Mouse (Mus musculus) forebrain, embryonic 12.5 days (tissue): Measurements from ENCODE around the gene BC034090. TPM values are rescaled to one million over a fixed set of nuclear protein-coding genes. Genes with fewer than 3 reads are reported as not detected.

ENCODE experiments used
- ATAC-seq: fragments of 200-750 bp; cut with Nextera tagmentation; 2 replicates; pipeline ENCODE4 v1.8.0; 2017; ENCODE audit warnings: moderate TSS enrichment; ENCODE audit not compliant: low FRiP score
- H3K27ac ChIP-seq: fragments of 300-500 bp; sonication (generic); 2 replicates; pipeline ENCODE4 v1.5.1; 2016; ENCODE audit warnings: mild to moderate bottlenecking
- H3K27me3 ChIP-seq: fragments of 300-500 bp; sonication (generic); 2 replicates; pipeline ENCODE4 v1.6.1; 2016; ENCODE audit warnings: mild to moderate bottlenecking
- H3K36me3 ChIP-seq: fragments of 300-500 bp; sonication (generic); replicated peaks from 2 replicates; pipeline ENCODE4 v1.6.1; 2016; ENCODE audit warnings: mild to moderate bottlenecking
- H3K4me1 ChIP-seq: fragments of 300-500 bp; sonication (generic); 2 replicates; pipeline ENCODE4 v1.6.1; 2016
- H3K4me2 ChIP-seq: fragments of 300-500 bp; sonication (generic); 2 replicates; pipeline ENCODE4 v1.6.1; 2016; ENCODE audit warnings: mild to moderate bottlenecking, moderate library complexity
- H3K4me3 ChIP-seq: fragments of 300-500 bp; sonication (generic); replicated peaks from 2 replicates; pipeline ENCODE4 v1.5.1; 2016; ENCODE audit warnings: mild to moderate bottlenecking
- H3K9ac ChIP-seq: fragments of 300-500 bp; sonication (generic); 2 replicates; pipeline ENCODE4 v1.6.1; 2016; ENCODE audit warnings: mild to moderate bottlenecking
- H3K9me3 ChIP-seq: fragments of 300-500 bp; sonication (generic); 2 replicates; pipeline ENCODE4 v1.6.1; 2016
- WGBS: fragments of 180-500 bp; shearing (Covaris S2); methylation state at CpG from one replicate; pipeline ENCODE4 v1.1.7; 2016; 5-methylcytosine and 5-hydroxymethylcytosine counted together
- polyA plus RNA-seq: library from polyadenylated mRNA; unstranded; fragments of >200 nt; fragmentation: Nextera tagmentation; extraction: Ambion mirVana; gene quantifications from 2 replicates; pipeline ENCODE4 v1.2.1, GENCODE M21; 2016

Gene BC034090
- polyA plus RNA-seq, 1 experiment from 2014 or later: 4.5 TPM

GRCm38 (mm10) chr1:155212081-155212480 is 32.2 kb downstream of the BC034090 start:
- H3K9ac ChIP-seq: peak overlapping the region; percentile 38; the same call in 1 of the 2 replicates
- WGBS: 53% methylated on average over 4 of the region's 4 CpGs
- H3K4me1 ChIP-seq: peaks cover 67% of the 10 kb centered on the region
- peak overlapping the region; percentile 66 for H3K27ac ChIP-seq
- H3K4me3 ChIP-seq: no peak overlapping the region
- H3K9me3 ChIP-seq: no peaks in the 10 kb centered on the region
- peak overlapping the region; percentile 10; the same call in 1 of the 2 replicates for H3K4me2 ChIP-seq
- ATAC-seq: peak; percentile 6; the same call in 1 of the 2 replicates
- H3K27me3 ChIP-seq: no peaks in the 10 kb centered on the region
- peaks cover 6% of the 10 kb centered on the region for H3K36me3 ChIP-seq

GRCm38 (mm10) chr1:155211017-155211416 is 33.2 kb downstream of the BC034090 start:
- 44% methylated on average over 7 of the region's 7 CpGs for WGBS
- H3K27ac ChIP-seq: 0 out of 2 replicates have a peak overlapping the region, but pooled peaks have one; percentile 16
- H3K36me3 ChIP-seq: peaks cover 15% of the 10 kb centered on the region
- no peak overlapping the region for H3K9ac ChIP-seq
- H3K4me2 ChIP-seq: no peak overlapping the region
- H3K27me3 ChIP-seq: no peaks in the 10 kb centered on the region
- no peaks in the 10 kb centered on the region for H3K9me3 ChIP-seq
- no peak overlapping the region for H3K4me3 ChIP-seq
- no peak for ATAC-seq
- H3K4me1 ChIP-seq: peaks cover 64% of the 10 kb centered on the region

- 68% methylated on average over 11 of the region's 11 CpGs for WGBS
- Histone ChIP-seq H3K9me3 (no peaks in the 10 kb centered on the region), H3K9ac (no peak overlapping the region), H3K4me2 (no peak overlapping the region), H3K36me3 (peaks cover 15% of the 10 kb centered on the region), H3K27ac (peak overlapping the region; percentile 16; the same call in 1 of the 2 replicates), H3K4me1 (peaks cover 66% of the 10 kb centered on the region), H3K4me3 (no peak overlapping the region), H3K27me3 (no peaks in the 10 kb centered on the region)
- no peak for ATAC-seq
These were observed 34.1 kb downstream of the BC034090 start for GRCm38 (mm10) chr1:155210011-155210763.

- ATAC-seq: no peak
- Histone ChIP-seq H3K27ac (no peak overlapping the region), H3K27me3 (no peaks in the 10 kb centered on the region), H3K36me3 (peaks cover 18% of the 10 kb centered on the region), H3K4me1 (peaks cover 68% of the 10 kb centered on the region), H3K4me2 (no peak overlapping the region), H3K9me3 (no peaks in the 10 kb centered on the region), H3K9ac (no peak overlapping the region), H3K4me3 (no peak overlapping the region)
- WGBS: 73% methylated on average over 3 of the region's 3 CpGs
These were observed 36.4 kb downstream of the BC034090 start for GRCm38 (mm10) chr1:155207859-155208258.

- Histone ChIP-seq H3K4me2 (no peak overlapping the region), H3K36me3 (peaks cover 35% of the 10 kb centered on the region), H3K27me3 (no peaks in the 10 kb centered on the region), H3K27ac (peak overlapping the region; percentile 80), H3K4me3 (no peak overlapping the region), H3K9me3 (no peaks in the 10 kb centered on the region), H3K9ac (0 out of 2 replicates have a peak overlapping the region, but pooled peaks have one; percentile 26), H3K4me1 (peaks cover 67% of the 10 kb centered on the region)
- no peak for ATAC-seq
- 76% methylated on average over 19 of the region's 19 CpGs for WGBS
These were observed 38.2 kb downstream of the BC034090 start for GRCm38 (mm10) chr1:155205822-155206660.

GRCm38 (mm10) chr1:155205311-155205710 is 38.9 kb downstream of the BC034090 start:
- H3K4me3 ChIP-seq: no peak overlapping the region
- no peaks in the 10 kb centered on the region for H3K9me3 ChIP-seq
- ATAC-seq: no peak
- H3K27me3 ChIP-seq: no peaks in the 10 kb centered on the region
- H3K4me2 ChIP-seq: no peak overlapping the region
- WGBS: 67% methylated on average over 7 of the region's 7 CpGs
- H3K36me3 ChIP-seq: peaks cover 42% of the 10 kb centered on the region
- H3K4me1 ChIP-seq: peaks cover 66% of the 10 kb centered on the region
- peak overlapping the region; percentile 80 for H3K27ac ChIP-seq
- 0 out of 2 replicates have a peak overlapping the region, but pooled peaks have one; percentile 26 for H3K9ac ChIP-seq

- Histone ChIP-seq H3K9ac (0 out of 2 replicates have a peak overlapping the region, but pooled peaks have one; percentile 12), H3K4me2 (no peak overlapping the region), H3K27ac (peak overlapping the region; percentile 80), H3K4me3 (no peak overlapping the region), H3K36me3 (peaks cover 47% of the 10 kb centered on the region), H3K4me1 (peaks cover 61% of the 10 kb centered on the region), H3K27me3 (no peaks in the 10 kb centered on the region), H3K9me3 (no peaks in the 10 kb centered on the region)
- ATAC-seq: no peak
- 70% methylated on average over 8 of the region's 8 CpGs for WGBS
These were observed 39.6 kb downstream of the BC034090 start for GRCm38 (mm10) chr1:155204560-155205162.

GRCm38 (mm10) chr1:155203954-155204353 is 40.3 kb downstream of the BC034090 start:
- peaks cover 65% of the 10 kb centered on the region for H3K4me1 ChIP-seq
- H3K4me3 ChIP-seq: no peak overlapping the region
- H3K27ac ChIP-seq: peak overlapping the region; percentile 80
- WGBS: 76% methylated on average over 12 of the region's 12 CpGs
- peaks cover 47% of the 10 kb centered on the region for H3K36me3 ChIP-seq
- peak; percentile 21; the same call in 1 of the 2 replicates for ATAC-seq
- H3K27me3 ChIP-seq: no peaks in the 10 kb centered on the region
- no peak overlapping the region for H3K4me2 ChIP-seq
- H3K9ac ChIP-seq: 0 out of 2 replicates have a peak overlapping the region, but pooled peaks have one; percentile 12
- H3K9me3 ChIP-seq: no peaks in the 10 kb centered on the region

GRCm38 (mm10) chr1:155203101-155203500 is 41.1 kb downstream of the BC034090 start:
- H3K9ac ChIP-seq: no peak overlapping the region

GRCm38 (mm10) chr1:155202472-155202871 is 41.8 kb downstream of the BC034090 start:
- H3K9ac ChIP-seq: no peak overlapping the region
- WGBS: 91% methylated on average over 5 of the region's 5 CpGs
- peak overlapping the region; percentile 31; the same call in 1 of the 2 replicates for H3K27ac ChIP-seq
- no peak for ATAC-seq
- no peaks in the 10 kb centered on the region for H3K9me3 ChIP-seq
- peaks cover 57% of the 10 kb centered on the region for H3K36me3 ChIP-seq
- H3K27me3 ChIP-seq: no peaks in the 10 kb centered on the region
- no peak overlapping the region for H3K4me3 ChIP-seq
- H3K4me1 ChIP-seq: peaks cover 62% of the 10 kb centered on the region
- H3K4me2 ChIP-seq: no peak overlapping the region

More at GRCm38 (mm10) chr1:155203101-155203500, 41.1 kb downstream of the BC034090 start:
- Histone ChIP-seq H3K27ac (0 out of 2 replicates have a peak overlapping the region, but pooled peaks have one; percentile 9), H3K27me3 (no peaks in the 10 kb centered on the region), H3K9me3 (no peaks in the 10 kb centered on the region), H3K4me1 (peaks cover 65% of the 10 kb centered on the region), H3K4me3 (no peak overlapping the region), H3K4me2 (no peak overlapping the region), H3K36me3 (peaks cover 56% of the 10 kb centered on the region)
- ATAC-seq: no peak
- WGBS: 78% methylated on average over 7 of the region's 7 CpGs

GRCm38 (mm10) chr1:155201914-155202313 is 42.3 kb downstream of the BC034090 start:
- no peaks in the 10 kb centered on the region for H3K27me3 ChIP-seq
- peaks cover 58% of the 10 kb centered on the region for H3K36me3 ChIP-seq
- H3K4me2 ChIP-seq: no peak overlapping the region
- H3K27ac ChIP-seq: peak overlapping the region; percentile 31; the same call in 1 of the 2 replicates
- H3K4me1 ChIP-seq: peaks cover 62% of the 10 kb centered on the region
- 82% methylated on average over 17 of the region's 17 CpGs for WGBS
- no peaks in the 10 kb centered on the region for H3K9me3 ChIP-seq
- no peak overlapping the region for H3K9ac ChIP-seq
- no peak for ATAC-seq
- H3K4me3 ChIP-seq: no peak overlapping the region
